Mouse (Mus musculus) heart, embryonic 12.5 days (tissue): ENCODE results near the gene Coro6. TPM values are rescaled to one million over a fixed set of nuclear protein-coding genes. Genes with fewer than 3 reads are reported as not detected.

ENCODE experiments used
- polyA plus RNA-seq: library from polyadenylated mRNA; unstranded; fragments of >200 nt; fragmentation: Nextera tagmentation; extraction: Ambion mirVana; gene quantifications from 2 replicates; pipeline ENCODE4 v1.2.1, GENCODE M21; 2016

The Coro6 gene
- polyA plus RNA-seq, 1 experiment from 2014 or later = 30.1 TPM

Other genes with a start within 250 kb of the Coro6 start
- gene Ssh2, start 246.1 kb upstream of the Coro6 start, polyA plus RNA-seq = 29.8 and 33.4 TPM in 2 replicates
- 3.7 and 4.8 TPM in 2 replicates for gene Ankrd13b, start 27.3 kb downstream of the Coro6 start, polyA plus RNA-seq
- gene Git1, start 31.2 kb downstream of the Coro6 start, polyA plus RNA-seq = 9.3 and 10.2 TPM in 2 replicates
- gene Abhd15, start 52.7 kb downstream of the Coro6 start, polyA plus RNA-seq = 0.72 and 1.4 TPM in 2 replicates
- 29.4 and 30.2 TPM in 2 replicates for gene Trp53i13, start 53.6 kb downstream of the Coro6 start, polyA plus RNA-seq
- not detected in 2 replicates for gene Gm10392, start 56.8 kb downstream of the Coro6 start, polyA plus RNA-seq
- 15.6 and 18.0 TPM in 2 replicates for gene Taok1, start 145.4 kb downstream of the Coro6 start, polyA plus RNA-seq
- gene Nufip2, start 223.7 kb downstream of the Coro6 start, polyA plus RNA-seq = 4.4 and 4.9 TPM in 2 replicates